Mouse (Mus musculus) spleen, postnatal 14 days (tissue): ENCODE results near the gene Pitx3.
"Not testable (repeated sequence)": the region's sequence is repeated elsewhere in the genome, so short reads cannot be mapped to it uniquely, and the experiment has no call there.

ENCODE experiments used
- DNase-seq, 2 experiments: peaks; one replicate each; pipeline ENCODE4 v3.0.0; 2021 to 2022; ENCODE audit warnings: low spot score in 2 of 2

Pitx3 gene

GRCm38 (mm10) chr19:46147511-46148371, at the start of gene Pitx3:
TSS of gene Pitx3 (minus strand) at chr19:46148326.
- DNase-seq: no peak

GRCm38 (mm10) chr19:46187203-46187602, 39.1 kb upstream of the Pitx3 start:
- no peak for DNase-seq

GRCm38 (mm10) chr19:46186611-46187010, 38.5 kb upstream of the Pitx3 start:
- no peak for DNase-seq

- no peak for DNase-seq
Measured at GRCm38 (mm10) chr19:46182241-46182640, 34.1 kb upstream of the Pitx3 start.

- no peak for DNase-seq
Measured at GRCm38 (mm10) chr19:46180274-46180673, 32.1 kb upstream of the Pitx3 start.

- no peak for DNase-seq
Measured at GRCm38 (mm10) chr19:46177046-46177445, 28.9 kb upstream of the Pitx3 start.

- no peak for DNase-seq
Measured at GRCm38 (mm10) chr19:46175173-46175572, 27.0 kb upstream of the Pitx3 start.

- no peak for DNase-seq
Measured at GRCm38 (mm10) chr19:46172541-46172940, 24.4 kb upstream of the Pitx3 start.

- no peak for DNase-seq
Measured at GRCm38 (mm10) chr19:46169913-46170312, 21.8 kb upstream of the Pitx3 start.

GRCm38 (mm10) chr19:46169396-46169795, 21.3 kb upstream of the Pitx3 start:
- no peak for DNase-seq

- not testable (repeated sequence) for DNase-seq
Measured at GRCm38 (mm10) chr19:46167169-46167568, 19.0 kb upstream of the Pitx3 start.

- DNase-seq: no peak
Measured at GRCm38 (mm10) chr19:46165950-46166349, 17.8 kb upstream of the Pitx3 start.

GRCm38 (mm10) chr19:46152127-46152803, 4.1 kb upstream of the Pitx3 start, which contains the start of gene Gbf1:
TSS of gene Gbf1 (plus strand) at chr19:46152509.
- DNase-seq: peak; percentile 81 to 85

- no peak for DNase-seq
Measured at GRCm38 (mm10) chr19:46149091-46149490, 965 bp upstream of the Pitx3 start.

GRCm38 (mm10) chr19:46148372-46148760, 240 bp upstream of the Pitx3 start:
- peak; percentile 36 to 55 for DNase-seq

- DNase-seq: no peak
Measured at GRCm38 (mm10) chr19:46141091-46141490, 7.0 kb downstream of the Pitx3 start.

- no peak for DNase-seq
Measured at GRCm38 (mm10) chr19:46140324-46140723, 7.8 kb downstream of the Pitx3 start.

- DNase-seq: peak; percentile 63 to 75
Measured at GRCm38 (mm10) chr19:46136639-46137580, 11.2 kb downstream of the Pitx3 start.

- DNase-seq: peak; percentile 56 to 68
Measured at GRCm38 (mm10) chr19:46135789-46136638, 12.1 kb downstream of the Pitx3 start.

GRCm38 (mm10) chr19:46135297-46135696, 12.8 kb downstream of the Pitx3 start:
- DNase-seq: peak; percentile 73 to 89

GRCm38 (mm10) chr19:46132577-46132976, 15.5 kb downstream of the Pitx3 start:
- DNase-seq: no peak
